Mouse (Mus musculus) ovary, postnatal 14 days (tissue): ENCODE results near the gene Ambp.
A peak's percentile ranks its signal among the peaks of the same experiment; 100 is the strongest.

Experiments used
- DNase-seq: peaks from one replicate; pipeline ENCODE4 v3.0.0; 2022; ENCODE audit warnings: low spot score

The Ambp gene

DNA sequence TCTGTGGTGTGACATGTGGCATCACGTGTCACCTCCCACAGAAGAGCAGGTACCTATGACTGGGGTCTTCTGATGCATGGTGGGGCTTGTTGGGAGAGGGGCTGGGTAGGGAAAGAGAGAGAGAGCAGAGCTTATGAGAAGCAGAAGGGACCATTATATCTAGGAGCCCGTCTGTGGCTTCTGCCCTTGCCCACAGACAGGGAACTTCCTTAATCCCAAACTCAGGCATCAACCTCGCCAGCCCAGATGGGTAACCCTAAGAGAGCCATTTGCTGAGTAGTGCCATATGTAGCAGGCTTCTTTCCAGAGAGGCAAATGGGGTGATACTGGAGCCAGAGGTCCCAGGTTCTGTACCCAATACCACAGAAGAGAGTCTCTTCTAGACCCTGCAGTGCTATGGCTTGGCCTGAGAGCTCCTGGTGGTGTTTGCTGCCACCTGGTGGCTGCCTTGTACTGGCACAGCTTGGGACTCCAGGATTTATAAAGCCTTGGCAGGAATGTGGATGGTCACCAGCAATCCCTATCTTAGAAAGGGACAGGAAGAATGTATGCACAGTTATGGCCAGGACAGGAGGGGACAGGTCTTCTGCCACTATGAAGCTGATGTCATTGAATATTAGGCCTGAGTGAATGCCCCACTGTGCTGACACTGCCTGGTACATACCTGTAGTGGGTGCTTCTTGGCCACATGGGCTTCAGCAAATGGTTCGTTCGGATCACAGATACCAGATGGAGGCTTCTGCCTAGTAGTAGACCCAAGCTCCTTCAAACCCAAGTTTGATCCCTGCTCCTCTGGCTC, 35.8 kb downstream of the Ambp start:
- DNase-seq: peak; percentile 71

DNA sequence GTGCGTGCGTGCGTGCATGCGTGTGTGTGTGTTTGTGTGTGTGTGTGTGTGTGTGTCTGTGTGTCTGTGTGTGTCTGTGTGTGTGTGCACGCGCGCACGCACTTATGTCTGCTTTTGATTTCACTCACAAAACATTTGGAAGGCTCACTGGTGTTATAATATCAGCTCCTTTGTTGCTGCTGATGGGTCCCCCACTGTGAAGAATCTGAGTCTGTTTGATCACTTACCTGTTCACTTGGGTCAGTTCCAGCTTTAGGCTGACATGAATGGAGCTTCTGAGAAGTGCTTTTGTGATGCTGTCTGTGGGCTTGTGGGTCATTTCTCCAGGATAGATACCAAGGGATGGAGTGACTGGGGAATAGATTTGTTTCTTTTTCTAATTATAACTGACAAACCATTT, 48.9 kb downstream of the Ambp start:
- no peak for DNase-seq

DNA sequence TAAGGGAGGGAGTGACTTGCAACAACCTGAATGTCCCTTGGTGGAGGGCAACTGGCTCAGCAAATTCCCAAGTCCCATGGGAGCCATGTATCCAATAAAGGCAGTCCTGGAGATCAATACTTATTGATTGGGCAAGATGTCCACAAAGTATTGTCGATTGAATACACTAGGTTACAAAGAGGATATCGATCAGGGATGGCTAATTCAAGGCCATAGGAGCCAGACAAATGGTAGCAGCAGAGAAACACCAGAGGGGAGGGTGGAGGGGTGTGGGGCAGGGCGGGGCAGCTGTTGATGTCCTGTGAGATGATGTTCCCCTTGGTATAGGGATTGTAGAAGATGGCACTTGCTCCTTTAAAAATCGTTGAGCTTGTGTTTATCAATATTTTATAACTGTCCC, 52.6 kb downstream of the Ambp start:
- DNase-seq: no peak

- no peak for DNase-seq
These were observed 54.1 kb downstream of the Ambp start for GRCm38 (mm10) chr4:63100478-63100877.

GRCm38 (mm10) chr4:63097603-63098002, 57.0 kb downstream of the Ambp start:
- peak; percentile 48 for DNase-seq
